Mouse (Mus musculus): ENCODE data around the gene Astn2.

- TF ChIP-seq GATA1 (IDR thresholded peaks at IDR 0.05; ENCODE audit: borderline replicate concordance, low read length): no peak
- no peak for TF ChIP-seq FLI1 (IDR thresholded peaks at IDR 0.05; ENCODE audit: low read length)
These were observed 45.7 kb upstream of the Astn2 start for GRCm38 (mm10) chr4:66450115-66450514.
